Mouse (Mus musculus): ENCODE measurements around the gene Mlxipl. TPM values are rescaled to one million over a fixed set of nuclear protein-coding genes. Genes with fewer than 3 reads are reported as not detected.

The Mlxipl gene
- polyA plus RNA-seq, 1 experiment from 2014 or later: 1.6 TPM

- no peaks in the 10 kb centered on the region for H3K36me3 ChIP-seq
- WGBS: 70% methylated on average over 4 of the region's 4 CpGs
- no peak overlapping the region for H3K4me2 ChIP-seq
- H3K9me3 ChIP-seq: no peaks in the 10 kb centered on the region
- H3K4me3 ChIP-seq: no peak overlapping the region
- ATAC-seq (ENCODE audit: low FRiP score, low read depth): no peak
- H3K4me1 ChIP-seq (replicated peaks): no peaks in the 10 kb centered on the region
- no peak overlapping the region for H3K27ac ChIP-seq (replicated peaks)
- no peak overlapping the region for H3K9ac ChIP-seq
- peaks cover 35% of the 10 kb centered on the region for H3K27me3 ChIP-seq
These were observed 2.8 kb upstream of the Mlxipl start for GRCm38 (mm10) chr5:135086871-135087270.

GRCm38 (mm10) chr5:135100981-135101380 is 11.3 kb downstream of the Mlxipl start:
- Histone ChIP-seq H3K27ac (replicated peaks) (no peak overlapping the region), H3K9me3 (no peaks in the 10 kb centered on the region), H3K4me2 (no peak overlapping the region), H3K27me3 (peaks cover 17% of the 10 kb centered on the region), H3K36me3 (no peaks in the 10 kb centered on the region), H3K4me3 (no peak overlapping the region), H3K4me1 (replicated peaks) (no peaks in the 10 kb centered on the region), H3K9ac (no peak overlapping the region)
- no peak for ATAC-seq (ENCODE audit: low FRiP score, low read depth)
- 60% methylated on average over 1 of the region's 1 CpGs for WGBS

GRCm38 (mm10) chr5:135103999-135104660 is 14.4 kb downstream of the Mlxipl start:
- ATAC-seq (ENCODE audit: low FRiP score, low read depth): no peak
- no peak overlapping the region for H3K4me3 ChIP-seq
- no peaks in the 10 kb centered on the region for H3K9me3 ChIP-seq
- no peak overlapping the region for H3K4me2 ChIP-seq
- H3K27me3 ChIP-seq: peaks cover 48% of the 10 kb centered on the region
- H3K9ac ChIP-seq: no peak overlapping the region
- peaks cover 9% of the 10 kb centered on the region for H3K4me1 ChIP-seq (replicated peaks)
- H3K36me3 ChIP-seq: no peaks in the 10 kb centered on the region
- no peak overlapping the region for H3K27ac ChIP-seq (replicated peaks)
- 68% methylated on average over 11 of the region's 11 CpGs for WGBS

- Histone ChIP-seq H3K4me1 (replicated peaks) (peaks cover 9% of the 10 kb centered on the region), H3K9ac (peak overlapping the region; percentile 21; the same call in 1 of the 2 replicates), H3K4me3 (peak overlapping the region; percentile 49), H3K27ac (replicated peaks) (no peak overlapping the region), H3K9me3 (no peaks in the 10 kb centered on the region), H3K4me2 (peak overlapping the region; percentile 86), H3K36me3 (no peaks in the 10 kb centered on the region), H3K27me3 (peaks cover 55% of the 10 kb centered on the region)
- peak; percentile 87 for ATAC-seq (ENCODE audit: low FRiP score, low read depth)
- WGBS: under 1% methylated on average over 47 of the region's 48 CpGs
These were observed 17.1 kb downstream of the Mlxipl start for GRCm38 (mm10) chr5:135106758-135107256.

- Histone ChIP-seq H3K4me1 (replicated peaks) (peaks cover 9% of the 10 kb centered on the region), H3K4me3 (no peak overlapping the region), H3K27me3 (peaks cover 55% of the 10 kb centered on the region), H3K4me2 (peak overlapping the region; percentile 86), H3K27ac (replicated peaks) (no peak overlapping the region), H3K9ac (no peak overlapping the region), H3K36me3 (no peaks in the 10 kb centered on the region), H3K9me3 (no peaks in the 10 kb centered on the region)
- 9% methylated on average over 40 of the region's 40 CpGs for WGBS
- no peak for ATAC-seq (ENCODE audit: low FRiP score, low read depth)
These were observed 18.1 kb downstream of the Mlxipl start for GRCm38 (mm10) chr5:135107521-135108501.

GRCm38 (mm10) chr5:135109017-135109416 is 19.3 kb downstream of the Mlxipl start:
- no peaks in the 10 kb centered on the region for H3K9me3 ChIP-seq
- peaks cover 55% of the 10 kb centered on the region for H3K27me3 ChIP-seq
- no peak overlapping the region for H3K4me3 ChIP-seq
- no peak overlapping the region for H3K27ac ChIP-seq (replicated peaks)
- WGBS: 55% methylated on average over 6 of the region's 6 CpGs
- peaks cover 9% of the 10 kb centered on the region for H3K4me1 ChIP-seq (replicated peaks)
- no peaks in the 10 kb centered on the region for H3K36me3 ChIP-seq
- ATAC-seq (ENCODE audit: low FRiP score, low read depth): no peak
- no peak overlapping the region for H3K4me2 ChIP-seq
- H3K9ac ChIP-seq: no peak overlapping the region

- H3K9ac ChIP-seq: no peak overlapping the region
- WGBS: 93% methylated on average over 3 of the region's 3 CpGs
- no peak overlapping the region for H3K27ac ChIP-seq (replicated peaks)
- no peak overlapping the region for H3K4me2 ChIP-seq
- no peak for ATAC-seq (ENCODE audit: low FRiP score, low read depth)
- no peak overlapping the region for H3K4me3 ChIP-seq
- H3K9me3 ChIP-seq: no peaks in the 10 kb centered on the region
- peaks cover 52% of the 10 kb centered on the region for H3K27me3 ChIP-seq
- H3K36me3 ChIP-seq: no peaks in the 10 kb centered on the region
- H3K4me1 ChIP-seq (replicated peaks): peaks cover 9% of the 10 kb centered on the region
These were observed 19.7 kb downstream of the Mlxipl start for GRCm38 (mm10) chr5:135109426-135109825.

GRCm38 (mm10) chr5:135109976-135110375 is 20.3 kb downstream of the Mlxipl start:
- Histone ChIP-seq H3K27me3 (peaks cover 47% of the 10 kb centered on the region), H3K4me2 (no peak overlapping the region), H3K36me3 (no peaks in the 10 kb centered on the region), H3K4me1 (replicated peaks) (peaks cover 9% of the 10 kb centered on the region), H3K9ac (no peak overlapping the region), H3K4me3 (no peak overlapping the region), H3K27ac (replicated peaks) (no peak overlapping the region), H3K9me3 (no peaks in the 10 kb centered on the region)
- no peak for ATAC-seq (ENCODE audit: low FRiP score, low read depth)
- 63% methylated on average over 6 of the region's 6 CpGs for WGBS

GRCm38 (mm10) chr5:135113782-135114181 is 24.1 kb downstream of the Mlxipl start:
- Histone ChIP-seq H3K4me2 (no peak overlapping the region), H3K9me3 (no peaks in the 10 kb centered on the region), H3K36me3 (no peaks in the 10 kb centered on the region), H3K27me3 (peaks cover 11% of the 10 kb centered on the region), H3K27ac (replicated peaks) (no peak overlapping the region), H3K4me3 (no peak overlapping the region), H3K4me1 (replicated peaks) (no peaks in the 10 kb centered on the region), H3K9ac (no peak overlapping the region)
- ATAC-seq (ENCODE audit: low FRiP score, low read depth): no peak
- 88% methylated on average over 12 of the region's 12 CpGs for WGBS

- Histone ChIP-seq H3K9me3 (no peaks in the 10 kb centered on the region), H3K9ac (no peak overlapping the region), H3K27ac (replicated peaks) (no peak overlapping the region), H3K4me1 (replicated peaks) (no peaks in the 10 kb centered on the region), H3K4me3 (no peak overlapping the region), H3K36me3 (no peaks in the 10 kb centered on the region), H3K4me2 (no peak overlapping the region), H3K27me3 (0 out of 2 replicates have a peak, but pooled peaks cover 2% of the 10 kb centered on the region)
- WGBS: 92% methylated on average over 8 of the region's 8 CpGs
- no peak for ATAC-seq (ENCODE audit: low FRiP score, low read depth)
These were observed 25.6 kb downstream of the Mlxipl start for GRCm38 (mm10) chr5:135115241-135115640.

GRCm38 (mm10) chr5:135118589-135119081 is 28.9 kb downstream of the Mlxipl start:
- ATAC-seq (ENCODE audit: low FRiP score, low read depth): no peak
- 33% methylated on average over 5 of the region's 6 CpGs for WGBS
- Histone ChIP-seq H3K36me3 (no peaks in the 10 kb centered on the region), H3K27me3 (no peaks in the 10 kb centered on the region), H3K9ac (no peak overlapping the region), H3K27ac (replicated peaks) (no peak overlapping the region), H3K4me1 (replicated peaks) (no peaks in the 10 kb centered on the region), H3K4me2 (no peak overlapping the region), H3K9me3 (no peaks in the 10 kb centered on the region), H3K4me3 (no peak overlapping the region)

GRCm38 (mm10) chr5:135120753-135121152 is 31.1 kb downstream of the Mlxipl start:
- no peaks in the 10 kb centered on the region for H3K27me3 ChIP-seq
- ATAC-seq (ENCODE audit: low FRiP score, low read depth): no peak
- 70% methylated on average over 4 of the region's 4 CpGs for WGBS
- no peak overlapping the region for H3K9ac ChIP-seq
- no peaks in the 10 kb centered on the region for H3K36me3 ChIP-seq
- H3K9me3 ChIP-seq: no peaks in the 10 kb centered on the region
- H3K4me2 ChIP-seq: no peak overlapping the region
- no peaks in the 10 kb centered on the region for H3K4me1 ChIP-seq (replicated peaks)
- H3K27ac ChIP-seq (replicated peaks): no peak overlapping the region
- H3K4me3 ChIP-seq: no peak overlapping the region

Measured in hindbrain, embryonic 15.5 days (tissue).